Mouse (Mus musculus): Measurements from ENCODE around the gene Rasgrp3. TPM values are rescaled to one million over a fixed set of nuclear protein-coding genes. Genes with fewer than 3 reads are reported as not detected.

The Rasgrp3 gene
- polyA plus RNA-seq, 1 experiment from 2014 or later, result 5.2 TPM

DNA sequence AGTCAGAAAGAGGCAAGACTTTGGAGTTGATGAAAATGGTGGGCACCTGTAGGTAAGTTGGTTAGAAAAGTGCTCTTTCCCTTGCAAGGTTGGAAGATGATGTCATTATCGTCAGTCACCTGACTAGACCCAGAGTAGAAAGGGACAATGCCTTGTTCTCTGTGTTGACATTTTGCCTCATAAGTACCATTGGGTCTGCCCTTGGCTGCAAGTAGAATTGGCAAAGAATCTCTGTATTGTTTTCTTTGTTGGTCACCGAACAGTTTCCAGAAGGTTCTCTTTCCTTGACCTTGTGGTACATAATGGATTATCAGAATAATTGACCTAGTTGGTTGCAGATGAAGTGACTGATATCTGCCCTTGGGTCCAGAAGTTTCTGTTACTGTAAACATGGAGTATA lies 27.9 kb downstream of the Rasgrp3 start:
- Histone ChIP-seq H3K27me3 (ENCODE audit: control insufficient read depth, insufficient read depth, low read length) (no peaks in the 10 kb centered on the region), H3K4me1 (replicated peaks; ENCODE audit: control insufficient read depth, insufficient read depth) (no peaks in the 10 kb centered on the region; the same call in 1 of the 2 replicates), H3K27ac (replicated peaks) (no peak overlapping the region), H3K36me3 (ENCODE audit: control insufficient read depth, insufficient read depth, low read length) (no peaks in the 10 kb centered on the region), H3K9ac (ENCODE audit: low read length) (no peak overlapping the region), H3K4me3 (ENCODE audit: low read depth, low read length) (no peak overlapping the region), H3K4me2 (replicated peaks; ENCODE audit: low read depth) (no peak overlapping the region), H3K9me3 (ENCODE audit: control insufficient read depth, low read length) (no peaks in the 10 kb centered on the region)
- ATAC-seq (ENCODE audit: low FRiP score, low TSS enrichment) (no peak), DNase-seq (ENCODE audit: low spot score) (no peak)
- TF ChIP-seq EP300 (optimal IDR thresholded peaks at IDR 0.05) (no peak), CTCF (IDR thresholded peaks at IDR 0.05; ENCODE audit: low read depth) (no peak)
- 73% methylated on average over 2 of the region's 2 CpGs for WGBS

DNA sequence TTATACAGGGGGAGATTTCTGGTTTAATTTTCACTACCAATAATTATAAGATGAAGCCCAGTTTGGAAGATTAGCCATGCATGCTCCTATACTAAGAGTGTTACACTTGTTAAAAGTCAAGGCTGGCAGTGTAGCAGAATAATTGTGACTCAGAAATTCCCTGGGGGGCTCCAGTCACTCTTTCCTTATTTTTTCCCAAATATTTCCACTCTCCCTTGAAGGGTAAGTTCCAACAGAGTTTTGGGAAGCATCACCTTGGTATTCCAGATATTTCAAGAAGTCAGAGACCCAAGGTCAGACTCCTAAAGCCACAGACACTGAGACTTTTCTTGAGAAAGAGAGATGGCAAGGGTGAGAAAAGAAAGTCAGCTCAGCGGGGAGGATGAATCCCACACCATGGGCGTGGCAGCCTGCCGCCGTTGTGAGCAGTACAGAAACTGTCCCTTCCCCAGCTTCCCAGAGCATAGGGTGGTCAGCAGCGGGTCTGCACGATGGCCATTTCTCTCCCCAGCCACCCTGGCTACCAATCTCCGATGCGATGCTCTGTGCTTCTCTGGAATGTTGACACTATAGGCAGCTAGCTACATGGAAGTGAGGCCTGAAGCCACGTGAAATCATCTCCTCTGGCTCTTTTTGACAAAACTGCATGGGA lies 28.8 kb downstream of the Rasgrp3 start:
- H3K9ac ChIP-seq (ENCODE audit: low read length), result no peak overlapping the region
- no peaks in the 10 kb centered on the region for H3K36me3 ChIP-seq (ENCODE audit: control insufficient read depth, insufficient read depth, low read length)
- no peak for TF ChIP-seq CTCF (IDR thresholded peaks at IDR 0.05; ENCODE audit: low read depth)
- TF ChIP-seq EP300 (optimal IDR thresholded peaks at IDR 0.05), result no peak
- ATAC-seq (ENCODE audit: low FRiP score, low TSS enrichment), result no peak
- H3K4me3 ChIP-seq (ENCODE audit: low read depth, low read length), result 0 out of 2 replicates have a peak overlapping the region, but pooled peaks have one; percentile 24
- H3K27ac ChIP-seq (replicated peaks), result no peak overlapping the region; the same call in 1 of the 2 replicates
- 23% methylated on average over 9 of the region's 9 CpGs for WGBS
- H3K27me3 ChIP-seq (ENCODE audit: control insufficient read depth, insufficient read depth, low read length), result no peaks in the 10 kb centered on the region
- DNase-seq (ENCODE audit: low spot score), result no peak
- H3K4me1 ChIP-seq (replicated peaks; ENCODE audit: control insufficient read depth, insufficient read depth), result no peaks in the 10 kb centered on the region; the same call in 1 of the 2 replicates
- no peak overlapping the region; the same call in 1 of the 2 replicates for H3K4me2 ChIP-seq (replicated peaks; ENCODE audit: low read depth)
- H3K9me3 ChIP-seq (ENCODE audit: control insufficient read depth, low read length), result no peaks in the 10 kb centered on the region

DNA sequence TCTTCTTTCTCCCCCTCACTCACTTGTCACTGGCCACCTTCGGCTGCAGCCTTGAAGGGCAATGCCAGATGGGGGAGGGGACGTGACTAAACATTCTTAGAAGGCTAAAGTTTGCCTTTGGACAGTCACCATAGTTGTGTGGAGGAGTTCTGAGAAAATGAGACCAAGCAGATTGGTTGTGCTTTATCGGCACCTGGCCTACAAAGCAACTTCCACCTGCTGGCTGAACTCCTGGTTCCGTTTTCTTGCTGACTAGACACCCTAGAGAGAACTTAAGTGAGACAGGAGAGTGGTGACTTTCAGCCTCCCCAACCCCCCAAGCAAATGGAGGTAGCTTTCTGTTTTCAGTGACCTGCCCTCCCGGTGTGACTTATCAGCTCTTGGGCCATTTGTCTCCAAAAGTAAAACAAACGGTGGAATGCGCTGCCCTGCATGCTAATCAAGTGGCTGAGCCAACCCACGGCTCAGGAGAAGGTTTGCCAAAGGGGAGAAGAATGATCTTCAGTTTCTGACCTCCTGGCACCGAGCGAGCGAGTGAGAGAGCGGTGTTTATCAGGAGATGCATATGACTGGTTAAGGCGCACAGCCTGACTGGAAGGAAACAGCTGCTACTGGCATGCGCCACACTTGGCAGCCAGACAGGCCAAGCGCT lies 29.4 kb downstream of the Rasgrp3 start:
- Histone ChIP-seq H3K4me3 (ENCODE audit: low read depth, low read length) (peak overlapping the region; percentile 24), H3K4me2 (replicated peaks; ENCODE audit: low read depth) (peak overlapping the region; percentile 48), H3K9ac (ENCODE audit: low read length) (no peak overlapping the region), H3K36me3 (ENCODE audit: control insufficient read depth, insufficient read depth, low read length) (no peaks in the 10 kb centered on the region), H3K27me3 (ENCODE audit: control insufficient read depth, insufficient read depth, low read length) (no peaks in the 10 kb centered on the region), H3K4me1 (replicated peaks; ENCODE audit: control insufficient read depth, insufficient read depth) (no peaks in the 10 kb centered on the region; the same call in 1 of the 2 replicates), H3K27ac (replicated peaks) (no peak overlapping the region; the same call in 1 of the 2 replicates), H3K9me3 (ENCODE audit: control insufficient read depth, low read length) (no peaks in the 10 kb centered on the region)
- DNase-seq (ENCODE audit: low spot score) (peak; percentile 79), ATAC-seq (ENCODE audit: low FRiP score, low TSS enrichment) (peak; percentile 82)
- 3% methylated on average over 15 of the region's 15 CpGs for WGBS
- TF ChIP-seq EP300 (optimal IDR thresholded peaks at IDR 0.05), result no peak
- TF ChIP-seq CTCF (IDR thresholded peaks at IDR 0.05; ENCODE audit: low read depth), result no peak

DNA sequence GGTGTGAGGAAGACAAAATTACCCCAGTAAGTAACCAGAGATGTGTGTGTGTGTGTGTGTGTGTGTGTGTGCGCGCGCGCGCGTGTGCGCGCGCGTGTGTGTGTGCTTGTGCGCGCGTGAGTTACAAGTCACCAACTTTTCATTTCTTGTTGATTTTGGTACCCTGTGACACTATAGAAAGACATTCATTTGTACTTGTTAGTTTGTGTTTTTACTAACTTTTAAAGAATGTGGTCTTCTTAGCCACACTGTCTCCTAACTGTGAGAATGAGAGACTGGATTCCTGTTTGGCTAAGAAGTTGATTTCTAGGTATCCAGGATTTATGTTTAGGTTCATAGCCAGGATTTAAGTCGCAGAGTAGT lies 29.9 kb downstream of the Rasgrp3 start:
- ATAC-seq (ENCODE audit: low FRiP score, low TSS enrichment) (no peak), DNase-seq (ENCODE audit: low spot score) (no peak)
- peak overlapping the region; percentile 48 for H3K4me2 ChIP-seq (replicated peaks; ENCODE audit: low read depth)
- H3K9ac ChIP-seq (ENCODE audit: low read length), result no peak overlapping the region
- no peaks in the 10 kb centered on the region for H3K36me3 ChIP-seq (ENCODE audit: control insufficient read depth, insufficient read depth, low read length)
- H3K27ac ChIP-seq (replicated peaks), result no peak overlapping the region
- H3K27me3 ChIP-seq (ENCODE audit: control insufficient read depth, insufficient read depth, low read length), result no peaks in the 10 kb centered on the region
- no peak for TF ChIP-seq CTCF (IDR thresholded peaks at IDR 0.05; ENCODE audit: low read depth)
- TF ChIP-seq EP300 (optimal IDR thresholded peaks at IDR 0.05), result no peak
- H3K4me1 ChIP-seq (replicated peaks; ENCODE audit: control insufficient read depth, insufficient read depth), result no peaks in the 10 kb centered on the region; the same call in 1 of the 2 replicates
- H3K9me3 ChIP-seq (ENCODE audit: control insufficient read depth, low read length), result no peaks in the 10 kb centered on the region
- peak overlapping the region; percentile 24 for H3K4me3 ChIP-seq (ENCODE audit: low read depth, low read length)
- 8% methylated on average over 14 of the region's 14 CpGs for WGBS

DNA sequence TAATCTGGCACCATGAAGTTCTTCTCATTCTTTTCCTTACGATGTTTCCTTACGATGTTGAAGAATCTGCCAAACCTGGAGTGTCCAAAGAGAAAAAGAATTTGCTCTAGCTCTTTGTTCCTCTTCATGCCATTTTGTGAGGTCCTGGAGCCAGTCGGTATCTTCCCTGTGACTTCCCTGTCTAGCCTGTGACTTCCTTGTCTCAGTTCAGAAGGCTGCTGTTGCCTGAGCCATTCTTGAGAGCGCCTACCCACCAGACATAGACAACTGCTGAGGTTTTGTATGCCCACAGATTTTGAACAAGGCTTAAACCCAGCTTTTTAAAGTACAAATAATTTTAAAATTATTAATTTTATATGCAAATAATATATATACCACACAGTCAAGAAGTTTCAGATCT lies 31.3 kb downstream of the Rasgrp3 start:
- WGBS, result 70% methylated on average over 4 of the region's 4 CpGs
- Histone ChIP-seq H3K36me3 (ENCODE audit: control insufficient read depth, insufficient read depth, low read length) (no peaks in the 10 kb centered on the region), H3K4me2 (replicated peaks; ENCODE audit: low read depth) (no peak overlapping the region), H3K27me3 (ENCODE audit: control insufficient read depth, insufficient read depth, low read length) (no peaks in the 10 kb centered on the region), H3K4me1 (replicated peaks; ENCODE audit: control insufficient read depth, insufficient read depth) (no peaks in the 10 kb centered on the region; the same call in 1 of the 2 replicates), H3K4me3 (ENCODE audit: low read depth, low read length) (no peak overlapping the region), H3K9me3 (ENCODE audit: control insufficient read depth, low read length) (no peaks in the 10 kb centered on the region), H3K27ac (replicated peaks) (no peak overlapping the region), H3K9ac (ENCODE audit: low read length) (no peak overlapping the region)
- ATAC-seq (ENCODE audit: low FRiP score, low TSS enrichment), result no peak
- DNase-seq (ENCODE audit: low spot score), result no peak
- TF ChIP-seq CTCF (IDR thresholded peaks at IDR 0.05; ENCODE audit: low read depth), result no peak
- no peak for TF ChIP-seq EP300 (optimal IDR thresholded peaks at IDR 0.05)

DNA sequence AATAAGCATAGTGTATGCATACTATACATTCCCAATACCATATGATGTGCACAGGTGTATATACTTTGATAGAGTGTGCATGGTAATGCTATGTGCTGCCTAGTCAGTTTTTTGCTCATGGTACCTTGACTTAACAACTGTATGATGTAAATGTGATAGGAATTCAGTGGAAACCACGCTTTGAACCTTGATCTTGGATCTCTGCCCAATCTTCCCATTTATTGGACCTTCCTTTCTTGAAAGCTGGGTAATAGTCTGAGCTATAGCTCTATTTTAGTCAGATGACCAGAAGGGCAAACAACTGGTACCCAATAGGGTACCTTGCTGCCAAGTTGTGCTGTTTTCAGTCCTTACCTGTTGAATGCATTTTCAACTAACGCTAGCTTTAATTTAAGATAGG lies 31.8 kb downstream of the Rasgrp3 start:
- Histone ChIP-seq H3K4me1 (replicated peaks; ENCODE audit: control insufficient read depth, insufficient read depth) (no peaks in the 10 kb centered on the region; the same call in 1 of the 2 replicates), H3K9me3 (ENCODE audit: control insufficient read depth, low read length) (no peaks in the 10 kb centered on the region), H3K27ac (replicated peaks) (no peak overlapping the region), H3K4me2 (replicated peaks; ENCODE audit: low read depth) (no peak overlapping the region), H3K4me3 (ENCODE audit: low read depth, low read length) (no peak overlapping the region), H3K9ac (ENCODE audit: low read length) (no peak overlapping the region), H3K27me3 (ENCODE audit: control insufficient read depth, insufficient read depth, low read length) (no peaks in the 10 kb centered on the region), H3K36me3 (ENCODE audit: control insufficient read depth, insufficient read depth, low read length) (no peaks in the 10 kb centered on the region)
- 76% methylated on average over 2 of the region's 2 CpGs for WGBS
- DNase-seq (ENCODE audit: low spot score) (no peak), ATAC-seq (ENCODE audit: low FRiP score, low TSS enrichment) (no peak)
- TF ChIP-seq EP300 (optimal IDR thresholded peaks at IDR 0.05) (no peak), CTCF (IDR thresholded peaks at IDR 0.05; ENCODE audit: low read depth) (no peak)
